Mouse (Mus musculus) gastrocnemius, adult 18-20 months (tissue): ENCODE measurements at regions not wholly inside any gene's neighbourhood (a gene's known extent, or its start where the extent isn't known, plus 50 kb on each side); places are given as distances from the start of the nearest gene placed in this dataset.

Source experiments
- DNase-seq: peaks from one replicate; pipeline ENCODE4 v3.0.0; 2021; ENCODE audit warnings: low spot score

DNA sequence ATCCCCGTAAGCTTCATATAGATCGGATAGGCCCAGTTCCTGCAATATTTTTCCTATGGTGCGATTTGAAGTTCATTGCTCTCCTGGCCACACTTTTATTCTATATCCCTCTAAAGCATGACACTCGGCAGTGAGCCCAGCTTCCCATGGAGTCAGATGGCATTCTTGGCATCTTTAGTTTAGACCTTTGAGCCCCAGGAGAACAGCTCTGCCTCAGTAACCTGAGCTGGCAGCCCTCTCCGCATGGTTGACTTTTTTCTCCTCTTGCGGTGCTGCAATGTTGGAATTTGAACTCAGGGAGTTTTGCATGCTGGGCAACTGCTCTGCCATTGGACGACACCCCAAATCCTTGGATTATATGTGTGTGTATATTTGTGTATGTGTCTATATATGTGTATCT lies 149.7 kb upstream of the 4931429L15Rik start:
- DNase-seq, result no peak

DNA sequence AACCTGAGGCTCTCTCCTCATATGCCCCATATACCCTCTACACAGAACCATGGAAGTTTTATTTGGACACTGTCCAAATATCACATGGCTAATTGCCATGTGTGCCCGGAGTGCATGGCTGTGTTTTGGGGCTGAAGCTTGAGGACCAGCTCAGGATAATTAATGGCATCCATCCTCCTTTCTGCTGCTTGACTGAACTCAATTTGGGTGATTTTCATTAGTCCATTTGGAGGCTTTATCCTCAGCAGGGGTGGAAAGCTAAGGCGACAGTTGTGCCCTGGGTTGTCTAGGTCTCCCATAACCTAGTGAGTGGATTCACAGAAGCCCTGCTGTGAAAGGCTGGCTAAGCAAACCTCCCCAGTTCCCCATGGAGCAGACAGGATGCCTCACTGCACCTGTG lies 148.5 kb upstream of the 4931429L15Rik start:
- no peak for DNase-seq

DNA sequence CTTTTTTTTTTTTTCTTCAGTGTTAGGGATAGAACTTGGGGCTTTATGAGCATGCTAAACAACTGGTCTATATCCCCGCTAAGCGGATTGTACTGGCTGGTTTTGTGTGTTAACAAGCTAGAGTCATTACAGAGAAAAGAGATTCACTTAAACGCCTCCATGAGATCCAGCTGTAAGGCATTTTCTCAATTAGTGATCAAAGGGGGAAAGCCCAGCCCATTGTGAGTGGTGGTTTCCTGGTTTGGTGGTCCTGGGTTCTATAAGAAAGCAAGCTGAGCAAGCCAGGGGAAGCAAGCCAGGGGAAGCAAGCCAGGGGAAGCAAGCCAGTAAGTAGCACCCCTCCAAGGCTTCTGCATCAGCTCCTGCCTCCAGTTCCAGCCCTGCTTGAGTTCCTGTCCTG lies 147.9 kb upstream of the 4931429L15Rik start:
- no peak for DNase-seq

DNA sequence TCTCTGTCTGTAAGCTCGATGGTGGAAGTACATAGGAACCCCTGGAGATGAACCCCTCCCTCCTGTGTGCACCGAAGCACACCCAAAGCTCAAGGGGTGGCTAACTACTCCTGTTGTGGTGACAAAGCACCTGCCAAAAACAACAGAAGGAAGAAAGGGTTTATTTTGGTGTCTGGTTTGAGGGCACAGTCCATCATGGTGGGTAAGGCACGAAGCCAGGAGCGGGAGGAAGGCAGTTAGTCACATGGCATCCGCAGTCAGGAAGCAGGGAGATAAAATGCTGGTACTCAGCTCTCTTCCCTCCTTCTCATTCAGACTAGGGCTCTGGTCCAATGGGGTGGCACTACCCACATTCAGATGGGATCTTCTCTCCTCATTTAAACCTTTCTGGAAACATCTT lies 142.9 kb upstream of the 4931429L15Rik start:
- no peak for DNase-seq

DNA sequence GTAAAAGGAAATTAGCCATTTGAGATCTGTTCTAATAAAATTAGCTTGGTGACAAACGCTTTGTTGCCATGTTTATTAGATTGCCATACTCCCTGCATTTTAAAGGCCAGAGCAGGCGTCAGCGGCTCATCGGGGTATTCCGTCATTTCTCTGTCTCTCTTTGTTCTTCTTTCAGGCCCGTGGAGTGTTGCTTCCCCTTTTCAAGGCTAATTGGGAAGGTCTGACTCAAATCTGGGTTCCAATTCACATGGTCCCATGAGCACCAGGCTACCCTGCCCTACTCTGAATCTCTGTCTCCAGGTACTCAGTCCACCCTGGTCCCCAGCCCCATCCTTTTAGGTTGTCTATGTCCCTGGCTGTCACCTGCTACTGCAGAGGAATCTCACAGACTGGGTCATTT lies 138.2 kb upstream of the 4931429L15Rik start:
- DNase-seq, result no peak

DNA sequence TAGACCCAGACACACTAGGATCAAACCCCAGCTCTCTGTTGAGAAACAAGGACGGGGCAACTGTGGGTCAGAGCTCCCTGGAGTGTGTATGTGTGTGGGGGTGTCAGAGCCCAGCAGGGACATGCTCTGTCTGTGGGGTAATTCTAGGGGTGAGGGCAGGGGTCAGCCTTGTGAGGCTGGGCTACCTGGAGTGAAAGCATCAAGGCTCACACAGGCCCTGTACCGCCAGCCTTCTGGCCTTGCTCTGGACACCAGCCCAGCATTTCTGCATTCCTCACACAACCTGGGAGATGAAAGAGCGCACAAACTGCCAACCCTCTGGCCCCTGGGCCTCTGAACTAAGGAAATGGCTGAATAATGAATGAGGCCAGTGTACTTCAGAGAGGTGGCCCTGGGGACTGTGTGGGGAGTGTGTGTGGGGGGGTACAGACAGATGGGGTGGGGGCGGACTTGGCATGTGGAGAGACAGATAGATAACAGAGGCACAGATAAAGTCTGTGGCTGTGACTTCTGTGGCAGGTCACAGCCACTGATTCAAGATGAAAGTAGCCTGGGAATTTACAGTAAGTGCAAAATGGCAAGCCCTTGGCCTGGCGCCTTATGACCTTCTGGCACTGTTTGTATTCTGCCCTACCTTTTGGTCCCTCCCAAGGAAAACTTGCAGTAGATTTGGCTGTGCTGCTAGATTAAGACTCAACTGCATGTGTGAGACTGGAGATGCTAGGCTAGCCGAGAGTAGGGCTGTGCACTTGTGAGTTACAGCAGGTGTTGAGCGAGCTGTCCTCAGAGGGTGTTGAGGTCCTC lies 135.2 kb upstream of the 4931429L15Rik start:
- DNase-seq, result no peak

DNA sequence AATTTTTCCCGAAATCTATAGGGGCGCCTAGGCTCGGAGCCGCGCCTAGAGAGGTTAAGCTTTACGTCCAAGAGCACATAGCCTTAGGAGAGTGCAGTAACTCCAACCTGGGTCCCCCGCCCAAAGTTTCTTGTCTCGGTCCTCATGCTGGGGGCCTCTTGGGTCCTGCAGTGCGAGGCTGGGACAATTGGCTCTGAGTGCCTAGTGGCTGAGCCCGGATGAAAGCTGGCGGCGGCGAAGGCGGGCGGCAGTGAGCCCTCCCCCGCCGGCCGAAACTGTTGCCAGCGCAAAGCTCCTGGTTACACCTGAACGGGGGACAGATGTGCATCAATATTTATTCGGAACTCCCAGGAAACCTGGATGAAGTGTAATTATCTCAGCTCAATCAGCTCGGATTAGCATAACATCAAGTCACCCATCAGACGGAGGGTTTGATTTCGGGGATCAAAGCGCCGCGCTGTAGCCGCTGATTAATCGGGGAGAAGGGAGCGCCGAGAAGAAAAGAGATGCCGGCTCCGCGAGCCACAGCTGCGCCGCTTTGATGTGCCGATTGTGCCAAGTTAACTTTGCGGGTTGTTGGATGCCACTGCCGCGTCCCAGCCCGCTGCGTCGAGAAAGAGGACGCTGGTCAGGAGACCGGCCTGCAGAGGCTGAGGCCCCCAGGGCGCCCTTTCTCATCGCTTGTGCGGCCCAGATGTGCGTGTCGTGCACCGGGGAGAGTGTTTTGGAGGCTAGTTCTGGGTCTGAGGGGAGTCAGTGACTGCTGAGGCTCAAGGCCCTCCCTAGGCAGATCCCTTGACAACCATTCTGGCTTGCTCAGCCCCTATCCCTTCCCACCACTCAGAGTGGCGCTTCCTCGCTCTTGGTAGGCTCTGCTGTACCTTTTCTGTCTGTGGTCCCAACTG lies 123.7 kb upstream of the 4931429L15Rik start:
- no peak for DNase-seq

DNA sequence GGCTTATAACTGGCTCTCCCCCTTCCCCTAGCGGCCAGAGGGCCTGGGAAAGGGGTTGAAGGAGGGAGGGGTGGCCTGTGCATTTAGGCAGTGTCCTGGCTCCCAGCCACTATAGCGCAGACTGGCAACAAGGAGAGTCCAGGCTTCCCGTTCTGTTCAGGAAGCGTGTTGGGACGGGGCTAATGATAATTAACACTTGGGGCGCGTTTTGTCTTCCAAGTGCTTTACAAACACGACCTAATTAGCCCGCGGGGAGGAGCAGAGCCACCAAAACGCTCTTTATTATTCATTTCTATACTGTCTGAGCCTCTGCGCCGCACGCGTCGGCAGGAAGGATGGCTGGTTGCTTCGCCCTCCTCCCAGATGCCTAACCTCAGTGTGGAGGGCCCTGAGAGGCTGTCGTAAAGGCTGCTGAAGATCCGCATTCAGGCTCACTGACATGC lies 123.0 kb upstream of the 4931429L15Rik start:
- no peak for DNase-seq

DNA sequence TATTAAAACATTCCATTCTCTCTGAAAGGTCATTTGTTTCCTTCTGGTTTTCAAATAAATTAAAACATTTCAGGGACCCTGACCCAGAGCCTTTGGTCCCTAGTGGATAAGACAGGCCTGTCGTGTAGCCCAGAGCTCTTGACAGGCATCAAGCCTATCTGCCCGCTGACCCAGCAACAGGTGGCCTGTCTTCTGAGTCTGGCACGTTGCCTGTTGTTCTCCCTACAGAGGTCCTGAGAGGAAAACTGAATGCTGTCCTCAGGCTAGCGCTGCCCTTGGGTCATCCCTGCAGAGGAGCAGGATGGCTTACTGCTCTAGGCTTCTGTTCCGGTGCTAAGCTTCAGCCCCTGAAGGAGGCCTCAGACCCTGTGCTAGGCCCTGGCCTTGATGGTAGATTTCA lies 120.4 kb upstream of the 4931429L15Rik start:
- DNase-seq, result no peak

DNA sequence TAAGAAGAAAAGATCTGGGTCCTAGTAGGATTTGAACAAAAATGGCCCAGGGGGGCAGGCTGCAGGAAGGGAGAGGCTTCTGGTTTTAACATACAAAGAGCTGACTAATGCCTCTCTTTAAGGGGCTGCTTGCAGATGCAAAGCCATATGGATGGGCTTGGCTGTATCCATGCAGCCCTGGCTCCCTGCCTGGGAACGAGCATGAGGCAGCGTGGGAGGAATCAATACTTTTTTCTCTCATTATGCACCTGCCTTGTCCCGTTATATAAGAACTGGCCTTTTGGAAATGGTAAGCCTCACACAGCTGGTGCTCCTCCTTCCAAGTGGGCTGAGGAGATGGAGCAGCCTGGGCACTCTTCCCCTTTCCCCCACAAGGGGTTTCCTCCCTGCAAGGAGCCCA lies 114.9 kb upstream of the 4931429L15Rik start:
- DNase-seq, result no peak

DNA sequence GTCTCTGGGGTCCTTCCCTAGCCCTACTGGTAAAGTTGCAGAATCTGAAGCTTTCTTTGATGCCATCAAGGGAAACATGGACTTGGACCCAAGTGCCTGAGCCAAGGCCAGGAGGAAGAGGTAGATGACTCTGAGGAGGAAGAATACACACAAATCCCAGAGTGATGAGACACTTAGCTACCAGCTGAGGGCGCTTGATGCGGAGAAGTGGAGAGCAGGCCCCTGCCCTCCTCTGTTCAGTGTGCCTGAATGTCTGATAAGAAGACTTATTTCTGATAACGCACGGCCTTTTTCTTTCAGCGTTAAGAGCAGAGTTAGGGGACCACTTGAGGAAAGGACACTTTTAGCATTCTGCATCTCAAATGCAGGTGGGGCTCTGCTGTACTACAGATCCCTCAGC lies 113.9 kb upstream of the 4931429L15Rik start:
- no peak for DNase-seq

DNA sequence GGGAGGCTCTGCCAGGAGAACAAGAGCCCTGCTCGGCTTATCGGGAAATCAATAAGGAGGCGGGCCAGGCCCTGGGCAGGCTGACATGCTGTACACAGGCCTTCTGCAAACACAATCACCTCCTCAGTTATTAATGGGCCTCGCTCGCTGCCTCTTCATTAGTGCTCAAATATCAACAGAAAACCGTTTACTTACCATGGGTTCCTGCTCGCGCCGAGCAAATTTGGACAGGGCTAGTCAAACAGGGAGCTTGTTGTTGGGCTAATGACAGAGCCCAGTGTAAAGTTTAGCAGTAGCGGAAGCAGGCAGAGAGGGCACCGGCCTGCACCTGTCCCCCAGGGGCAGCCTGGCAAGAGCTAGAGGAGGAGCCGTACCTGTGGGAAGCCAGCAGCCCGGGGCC lies 111.3 kb upstream of the 4931429L15Rik start:
- DNase-seq, result no peak

DNA sequence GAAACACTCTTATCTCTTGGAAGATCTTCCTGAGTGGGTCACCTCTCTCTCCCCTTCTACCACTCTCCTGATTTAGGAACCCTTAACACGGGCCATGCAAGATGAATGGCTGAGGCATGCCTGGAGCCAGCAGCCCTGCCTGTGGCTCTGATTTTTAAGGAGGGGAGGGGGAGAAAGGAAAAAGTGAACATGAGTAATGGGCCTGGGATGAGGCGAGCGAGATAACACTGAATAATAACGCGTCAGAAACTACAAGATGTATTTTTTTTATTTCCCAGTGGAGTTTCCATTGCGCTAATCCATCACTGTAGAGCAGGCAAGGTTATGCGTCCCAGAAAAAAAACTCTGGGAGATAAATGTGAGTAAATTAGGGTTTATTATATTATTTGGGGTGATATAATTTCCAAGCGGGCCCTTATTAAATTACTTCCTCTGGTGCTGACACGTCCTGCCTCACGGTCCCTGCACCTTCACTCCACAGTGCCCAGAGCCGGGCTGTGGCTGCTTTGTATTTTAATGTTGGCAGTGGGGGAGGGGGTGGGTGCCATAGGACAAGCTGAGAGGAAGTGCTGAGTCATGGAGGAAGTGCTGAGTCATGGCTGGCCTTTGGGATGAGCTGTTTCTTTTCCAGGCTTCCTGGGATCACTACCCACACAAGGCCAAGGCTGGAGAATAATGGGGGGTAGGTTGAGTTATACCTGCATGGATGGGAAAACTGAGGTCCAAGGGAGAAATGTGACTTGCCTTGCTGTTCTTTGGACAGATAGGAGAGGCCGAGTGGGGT lies 103.6 kb upstream of the 4931429L15Rik start:
- DNase-seq, result no peak

DNA sequence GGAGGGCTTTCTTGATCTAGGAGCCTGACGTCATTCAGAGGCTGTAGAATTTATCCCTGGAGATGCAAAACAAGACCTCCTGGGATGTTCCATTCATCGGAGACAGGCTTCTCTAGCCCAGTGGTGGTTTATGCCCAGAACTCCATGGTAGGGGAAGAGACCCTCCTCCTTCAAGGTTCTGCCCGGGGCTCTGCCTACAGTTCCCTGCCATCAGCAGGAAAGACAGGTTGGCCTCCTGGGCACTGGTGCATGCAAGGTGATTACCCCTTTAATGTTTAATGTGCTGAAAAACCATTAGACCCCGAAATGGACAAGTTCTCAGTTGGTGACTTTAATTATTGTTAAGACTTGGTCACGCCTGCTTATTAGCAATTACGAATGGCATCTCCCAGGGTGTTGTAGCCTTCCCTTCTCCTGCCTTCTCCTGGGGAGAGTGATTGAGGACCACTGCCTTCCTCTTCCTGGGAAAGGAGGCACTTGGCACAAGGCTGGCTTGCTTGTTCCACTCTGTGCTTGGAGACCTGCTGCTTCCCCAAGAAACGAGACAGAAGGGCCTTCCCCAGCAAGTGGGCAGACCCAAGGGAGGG lies 102.0 kb upstream of the 4931429L15Rik start:
- no peak for DNase-seq

DNA sequence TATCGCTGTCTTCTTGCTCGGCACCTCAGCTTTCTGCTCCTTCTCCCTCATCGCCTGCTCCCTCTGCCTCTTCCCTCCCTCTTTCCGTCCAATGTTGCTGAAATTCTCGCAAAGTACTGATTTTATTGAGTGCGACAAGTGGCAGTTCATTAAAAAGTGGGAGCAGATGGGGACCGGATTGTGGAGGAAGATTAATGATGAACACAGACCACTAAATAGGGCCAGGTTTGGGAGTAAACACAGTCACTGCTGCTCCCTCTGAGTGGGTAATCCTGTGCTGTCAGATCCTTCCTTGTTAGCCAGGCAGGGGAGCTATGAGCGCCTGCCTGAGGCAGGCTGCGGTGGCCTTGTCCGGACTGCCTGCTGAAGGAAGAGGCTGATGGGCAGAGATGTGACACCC lies 91.9 kb upstream of the 4931429L15Rik start:
- no peak for DNase-seq

DNA sequence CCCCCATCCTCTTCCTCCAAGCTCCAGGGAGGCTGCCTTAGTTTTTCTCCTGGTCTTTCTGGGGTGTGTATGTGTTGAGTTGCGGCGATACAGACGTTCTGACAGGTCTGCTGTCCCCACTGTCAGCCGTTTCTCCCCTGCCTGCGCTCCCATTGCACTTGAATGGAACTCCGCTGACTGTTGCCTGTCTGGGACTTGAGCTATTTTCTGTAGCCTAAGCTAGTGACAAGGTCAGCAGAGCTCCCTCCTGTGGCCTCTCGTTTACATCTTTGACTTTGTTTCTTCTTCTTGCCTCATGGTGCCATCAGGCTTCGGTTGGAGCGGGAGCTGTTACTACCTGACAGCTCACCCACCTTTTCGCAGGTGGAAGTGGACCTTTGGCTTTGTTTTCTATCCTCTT lies 89.0 kb upstream of the 4931429L15Rik start:
- no peak for DNase-seq

DNA sequence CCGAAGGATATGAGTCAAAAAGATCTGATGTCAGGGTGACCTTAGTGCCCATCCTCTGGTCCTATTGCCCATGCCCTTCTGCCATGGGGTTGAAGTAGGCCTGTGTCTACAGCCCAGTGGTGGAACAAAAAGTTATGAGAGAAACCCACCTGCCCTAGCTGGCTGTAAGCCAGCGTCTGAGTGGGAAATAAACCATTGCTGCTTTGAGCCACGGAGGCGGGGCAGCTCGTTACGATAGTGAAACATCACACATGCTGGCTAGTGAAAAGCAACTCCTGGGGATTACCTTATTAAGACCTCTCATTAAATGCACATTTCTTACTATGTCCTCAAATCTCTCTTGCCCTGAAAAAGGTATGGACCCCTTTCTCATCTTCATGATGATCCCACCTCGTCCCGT lies 86.8 kb upstream of the 4931429L15Rik start:
- DNase-seq, result no peak

DNA sequence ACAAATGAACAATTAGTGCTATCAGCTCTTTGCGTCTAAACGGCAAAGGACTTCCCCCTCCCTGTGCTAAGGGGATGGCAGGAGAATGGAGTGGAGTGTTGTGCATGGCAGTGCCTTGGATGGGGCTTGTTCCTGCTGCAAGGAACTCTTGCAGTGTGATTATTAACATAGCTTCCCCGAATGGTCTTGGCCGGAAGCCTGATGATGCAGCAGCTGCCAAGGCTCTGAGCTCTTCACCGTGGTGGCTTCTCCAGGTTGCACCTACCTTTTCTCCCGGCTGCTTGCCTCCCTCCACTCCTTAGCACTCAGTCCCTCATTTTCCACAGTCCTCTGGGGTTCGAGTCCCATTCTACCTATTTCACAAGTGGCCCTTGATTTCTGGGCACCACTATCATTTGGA lies 76.8 kb upstream of the 4931429L15Rik start:
- no peak for DNase-seq

DNA sequence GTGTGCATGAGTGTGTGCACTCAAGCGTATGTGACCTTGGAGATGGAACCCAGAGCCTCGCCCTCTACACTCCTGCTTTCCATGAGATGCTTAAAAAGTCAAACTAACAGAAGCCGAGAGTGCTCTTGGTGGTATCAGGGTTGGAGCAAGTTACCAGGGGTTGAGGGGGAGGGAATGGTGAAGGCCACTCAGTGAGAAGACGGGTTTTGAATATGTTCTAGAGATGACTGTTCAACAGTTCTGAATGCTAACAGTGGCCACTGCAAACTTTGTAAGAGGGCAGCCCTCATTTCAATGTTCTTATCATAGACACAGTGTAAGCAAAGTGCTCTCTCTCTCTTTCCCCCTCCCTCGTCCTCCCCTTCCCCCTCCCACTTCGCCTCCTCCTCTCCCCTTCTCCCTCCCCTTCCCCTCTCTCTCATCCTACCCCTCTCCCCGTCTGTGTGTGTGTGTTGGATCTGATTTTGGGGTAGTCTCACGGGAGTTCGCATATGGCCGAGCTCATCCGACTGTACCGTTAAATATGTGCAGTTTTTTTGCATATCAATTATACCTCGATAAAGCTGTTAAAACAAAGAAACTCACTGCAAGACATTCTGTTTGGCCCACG lies 75.5 kb upstream of the 4931429L15Rik start:
- no peak for DNase-seq

DNA sequence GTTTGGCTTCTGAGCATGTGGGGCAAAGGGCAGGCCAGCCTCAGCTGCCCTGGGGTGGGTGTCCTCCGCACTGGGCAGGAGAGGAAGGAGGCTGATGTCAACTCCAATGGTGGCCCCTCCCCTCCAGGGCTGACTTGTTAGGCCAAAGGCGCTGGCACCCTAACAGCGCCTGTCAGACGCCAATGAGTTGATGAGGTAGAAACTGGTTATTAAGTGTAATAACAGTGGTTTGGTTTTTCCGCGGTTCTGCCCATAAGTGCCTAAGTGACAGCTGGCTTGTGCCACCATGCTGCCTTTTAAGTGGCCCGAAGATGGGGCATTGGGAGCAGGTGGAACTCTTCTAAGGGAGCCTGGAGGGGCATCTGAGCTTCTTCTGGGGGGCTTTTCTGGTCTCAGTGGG lies 74.5 kb upstream of the 4931429L15Rik start:
- no peak for DNase-seq
